Mouse (Mus musculus): ENCODE data around the gene Cd9. TPM values are rescaled to one million over a fixed set of nuclear protein-coding genes. Genes with fewer than 3 reads are reported as not detected.

Cd9 gene
- total RNA-seq (2021), result 10 to 100 TPM; 56.6 to 57.5 TPM

GRCm38 (mm10) chr6:125494092-125494871, at the start of gene Cd9:
TSS of gene Cd9 (minus strand) at chr6:125494791.
- intact Hi-C loops (cut with DNase I), result loop anchor here (5.0 kb wide), 1 partner anchor 67 kb away; no protein-coding TSS in a partner anchor
- peak in 1 of 2 experiments; percentile 79 for DNase-seq (ENCODE audit: extremely low spot score in 1 of 2, low spot score in 2 of 2)

DNA sequence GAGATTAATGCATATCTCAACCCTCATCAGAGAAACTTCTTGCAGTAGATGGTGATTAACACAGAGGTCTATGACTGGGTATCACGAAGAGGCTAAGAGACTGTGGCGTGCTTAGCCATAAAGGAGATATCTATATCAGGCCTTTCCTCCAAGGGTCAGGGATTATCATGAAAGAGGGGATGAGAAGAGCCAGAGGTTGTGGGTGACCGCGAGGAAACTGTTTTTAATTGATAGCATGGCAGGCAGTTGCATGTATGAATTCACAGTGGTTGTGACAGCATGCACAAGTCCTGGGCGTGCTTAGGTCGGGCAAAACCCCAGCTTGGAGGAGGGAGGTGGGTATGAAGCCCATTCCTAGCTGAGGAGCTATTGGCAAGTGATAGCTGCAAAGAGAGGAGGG, 46.7 kb upstream of the Cd9 start:
- intact Hi-C loops (cut with DNase I), result no loop called here
- DNase-seq (ENCODE audit: extremely low spot score in 1 of 2, low spot score in 2 of 2), result no peak

GRCm38 (mm10) chr6:125540826-125541225, 46.2 kb upstream of the Cd9 start:
- DNase-seq (ENCODE audit: extremely low spot score in 1 of 2, low spot score in 2 of 2), result no peak
- intact Hi-C loops (cut with DNase I), result no loop called here

DNA sequence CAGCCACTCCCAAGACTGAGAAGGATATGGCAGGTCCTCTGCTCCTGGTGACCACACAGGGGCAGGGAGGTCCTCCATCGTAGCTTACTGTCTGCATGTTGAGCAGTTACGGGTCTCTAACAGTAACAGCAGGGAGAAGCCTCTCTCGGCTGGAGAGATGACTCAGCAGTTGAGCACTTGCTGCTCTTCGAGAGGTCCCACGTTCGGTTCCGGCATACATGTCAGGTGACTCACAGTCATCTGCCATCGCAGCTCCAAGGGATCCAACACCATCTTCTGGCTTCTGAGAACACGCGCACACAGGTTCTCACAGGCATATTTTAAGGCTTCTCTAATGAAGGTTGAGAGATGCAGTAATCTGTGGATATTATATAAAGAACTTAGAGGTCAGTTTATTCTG, 45.6 kb upstream of the Cd9 start:
- DNase-seq (ENCODE audit: extremely low spot score in 1 of 2, low spot score in 2 of 2), result no peak

DNA sequence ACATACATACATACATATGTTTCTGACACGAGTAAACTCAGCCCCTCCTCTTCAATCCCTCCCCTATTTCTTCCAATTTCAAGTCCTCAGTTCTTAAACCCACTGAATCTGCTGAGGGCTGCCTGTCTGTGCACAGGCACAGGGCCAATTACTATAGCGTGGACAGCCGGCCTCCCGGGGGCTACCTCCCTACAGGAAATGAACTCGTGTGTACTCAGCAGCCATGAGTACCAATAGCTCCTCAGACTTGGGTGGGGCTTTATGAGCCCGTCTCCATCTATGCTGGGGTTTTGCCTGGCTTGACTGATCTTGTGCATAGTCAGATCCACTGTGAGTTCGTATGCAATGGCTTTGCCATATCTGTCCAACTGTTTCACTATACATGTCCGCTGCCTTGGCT, 44.8 kb upstream of the Cd9 start:
- peak in 1 of 2 experiments; percentile 38 for DNase-seq (ENCODE audit: extremely low spot score in 1 of 2, low spot score in 2 of 2)
- intact Hi-C loops (cut with DNase I), result no loop called here

More for the DNA sequence above, 45.6 kb upstream of the Cd9 start:
- intact Hi-C loops (cut with DNase I), result no loop called here

- intact Hi-C loops (cut with DNase I), result no loop called here
- no peak for DNase-seq (ENCODE audit: extremely low spot score in 1 of 2, low spot score in 2 of 2)
Measured at GRCm38 (mm10) chr6:125538469-125538868, 43.9 kb upstream of the Cd9 start.

- DNase-seq (ENCODE audit: extremely low spot score in 1 of 2, low spot score in 2 of 2), result no peak
- intact Hi-C loops (cut with DNase I), result no loop called here
Measured at GRCm38 (mm10) chr6:125534990-125535389, 40.4 kb upstream of the Cd9 start.

DNA sequence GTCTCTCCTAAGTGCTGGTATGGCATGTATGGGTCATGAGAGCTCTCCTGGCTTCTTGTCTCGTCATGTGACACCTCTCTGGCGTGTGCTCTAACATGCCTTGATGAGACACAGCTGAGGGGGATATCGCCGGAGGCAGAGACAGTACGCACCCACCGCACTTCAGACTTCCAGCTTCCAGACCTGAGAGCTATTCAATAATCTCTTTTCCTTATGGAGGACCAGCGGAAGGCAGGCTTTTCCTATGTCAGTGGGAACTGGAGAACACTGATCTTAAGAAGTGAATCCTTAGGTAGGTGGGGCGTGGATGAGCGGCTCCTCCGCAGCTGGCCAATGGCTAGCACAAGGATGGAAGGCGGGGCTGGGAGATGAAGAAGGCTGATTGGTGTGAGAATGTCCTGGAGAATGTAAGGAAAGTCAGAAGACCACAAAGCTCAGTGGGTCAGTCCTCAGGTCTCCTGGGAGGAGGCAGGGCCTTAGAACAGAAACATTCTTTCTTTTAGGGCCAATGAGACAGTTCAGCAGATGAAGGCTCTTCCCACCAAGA, 38.6 kb upstream of the Cd9 start:
- DNase-seq (ENCODE audit: extremely low spot score in 1 of 2, low spot score in 2 of 2), result no peak
- intact Hi-C loops (cut with DNase I), result no loop called here

DNA sequence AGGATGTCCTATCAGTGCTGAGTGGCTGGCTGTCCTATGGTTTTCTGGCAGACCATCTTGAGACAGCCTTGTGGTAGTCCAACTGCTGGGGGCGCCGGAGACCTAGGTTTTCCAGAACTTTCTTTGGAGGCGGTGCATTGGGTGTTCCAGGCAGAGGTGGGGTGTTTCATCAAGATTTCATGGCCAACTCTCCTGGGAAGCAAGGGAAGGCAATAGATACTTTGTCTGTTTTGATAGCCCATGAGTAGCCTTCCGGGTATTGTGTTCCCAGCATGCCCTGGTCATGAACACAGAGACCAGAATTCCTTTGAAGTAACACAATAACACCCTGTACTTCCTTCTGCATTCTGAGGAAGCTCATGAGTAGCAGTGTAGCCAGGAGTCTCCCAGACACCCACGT, 34.9 kb upstream of the Cd9 start:
- peak in 1 of 2 experiments; percentile 80 for DNase-seq (ENCODE audit: extremely low spot score in 1 of 2, low spot score in 2 of 2)
- intact Hi-C loops (cut with DNase I), result no loop called here

DNA sequence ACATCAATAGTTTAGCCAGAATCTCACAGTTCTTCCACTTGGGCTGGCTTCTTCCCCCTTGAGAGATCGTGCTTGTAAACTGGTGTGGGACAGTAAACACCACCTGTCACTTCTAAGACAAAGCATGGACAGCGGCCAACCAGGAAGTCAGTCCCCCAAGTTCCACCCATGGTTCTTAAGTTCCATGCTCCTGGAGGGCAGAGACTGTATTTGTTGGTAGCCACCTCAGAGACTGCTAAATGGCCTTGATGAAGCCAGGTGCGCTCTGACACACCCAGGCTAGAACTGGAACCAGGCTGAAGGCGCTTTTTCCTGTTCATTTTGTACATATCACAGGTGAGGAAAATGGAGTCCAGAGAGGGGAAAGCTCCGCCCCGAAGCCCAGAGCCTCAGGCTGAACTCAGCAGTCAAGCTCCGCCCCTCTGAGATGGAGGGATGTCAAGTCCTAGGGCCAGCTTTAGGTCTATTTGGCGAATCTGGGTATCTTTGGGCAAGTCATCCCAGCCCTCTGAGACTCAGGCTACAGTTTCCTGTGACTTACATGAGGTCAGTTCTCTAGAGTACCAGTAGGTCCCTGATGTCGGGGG, 34.1 kb upstream of the Cd9 start:
- peak in 1 of 2 experiments; percentile 45 for DNase-seq (ENCODE audit: extremely low spot score in 1 of 2, low spot score in 2 of 2)
- intact Hi-C loops (cut with DNase I), result no loop called here

GRCm38 (mm10) chr6:125526066-125526465, 31.5 kb upstream of the Cd9 start:
- no peak for DNase-seq (ENCODE audit: extremely low spot score in 1 of 2, low spot score in 2 of 2)
- intact Hi-C loops (cut with DNase I), result no loop called here

- intact Hi-C loops (cut with DNase I), result no loop called here
- no peak for DNase-seq (ENCODE audit: extremely low spot score in 1 of 2, low spot score in 2 of 2)
Measured at GRCm38 (mm10) chr6:125524027-125524426, 29.4 kb upstream of the Cd9 start.

- intact Hi-C loops (cut with DNase I), result no loop called here
- no peak for DNase-seq (ENCODE audit: extremely low spot score in 1 of 2, low spot score in 2 of 2)
Measured at GRCm38 (mm10) chr6:125521558-125522193, 27.1 kb upstream of the Cd9 start.

DNA sequence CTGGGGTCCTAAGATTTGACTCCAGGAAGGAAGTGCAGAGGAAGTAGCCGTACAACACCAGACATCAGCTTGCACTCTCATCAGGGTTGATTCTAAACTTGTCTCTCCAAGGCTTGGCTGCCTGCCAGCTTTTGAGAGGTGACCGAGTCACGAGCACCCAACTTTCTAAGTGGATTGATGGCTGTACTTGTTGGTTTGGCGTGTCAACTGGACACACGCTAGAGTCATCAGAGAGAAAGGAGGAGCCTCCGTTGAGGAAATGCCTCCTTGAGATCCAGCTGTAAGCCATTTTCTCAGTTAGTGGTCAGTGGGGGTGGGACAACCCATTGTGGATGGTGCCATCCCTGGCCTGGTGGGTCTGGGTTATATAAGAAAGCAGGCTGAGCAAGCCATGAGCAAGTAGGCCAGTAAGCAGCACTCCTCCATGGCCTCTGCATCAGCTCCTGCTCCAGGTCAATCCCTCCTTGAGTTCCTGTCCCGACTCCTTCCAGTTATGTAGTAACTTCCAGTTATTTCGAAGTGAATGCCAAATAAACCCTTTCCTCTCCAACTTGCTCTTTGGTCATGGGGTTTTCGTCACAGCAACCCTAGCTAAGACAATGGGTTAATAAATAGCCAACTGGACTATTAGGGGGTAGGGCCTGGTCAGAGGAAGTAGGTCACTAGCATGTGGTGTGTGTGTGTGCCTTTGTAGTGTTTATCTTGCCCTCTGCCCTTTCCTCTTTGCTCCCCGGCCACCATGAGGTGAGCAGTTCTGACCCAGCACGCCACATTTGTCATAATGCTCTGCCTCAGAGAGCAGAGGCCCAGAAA, 21.1 kb upstream of the Cd9 start:
- intact Hi-C loops (cut with DNase I), result no loop called here
- DNase-seq (ENCODE audit: extremely low spot score in 1 of 2, low spot score in 2 of 2), result peak in 1 of 2 experiments; percentile 59

GRCm38 (mm10) chr6:125512950-125513596, 18.5 kb upstream of the Cd9 start:
- intact Hi-C loops (cut with DNase I), result no loop called here
- peak in 1 of 2 experiments; percentile 54 for DNase-seq (ENCODE audit: extremely low spot score in 1 of 2, low spot score in 2 of 2)

GRCm38 (mm10) chr6:125511196-125511595, 16.6 kb upstream of the Cd9 start:
- intact Hi-C loops (cut with DNase I), result no loop called here
- no peak for DNase-seq (ENCODE audit: extremely low spot score in 1 of 2, low spot score in 2 of 2)

- no peak for DNase-seq (ENCODE audit: extremely low spot score in 1 of 2, low spot score in 2 of 2)
- intact Hi-C loops (cut with DNase I), result no loop called here
Measured at GRCm38 (mm10) chr6:125510645-125511044, 16.1 kb upstream of the Cd9 start.

DNA sequence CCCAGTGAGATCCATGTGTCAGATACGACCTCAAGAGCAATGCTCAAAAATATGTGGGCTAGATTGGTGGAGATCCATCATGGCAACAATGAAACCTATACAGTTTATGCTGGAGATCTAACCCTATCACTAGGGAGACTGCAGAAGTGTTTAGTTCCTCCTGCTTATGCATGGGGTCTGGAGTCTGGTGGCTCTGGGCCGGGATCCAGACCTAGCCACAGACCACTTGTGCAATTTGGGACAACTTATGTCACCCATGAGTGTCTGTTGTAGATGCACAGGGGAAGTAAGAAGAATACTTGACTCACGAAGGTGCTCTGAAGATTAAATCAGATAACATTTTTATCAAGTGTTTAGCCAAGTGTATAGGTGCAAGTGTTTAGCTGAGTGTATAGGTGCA, 15.2 kb upstream of the Cd9 start:
- intact Hi-C loops (cut with DNase I), result no loop called here
- DNase-seq (ENCODE audit: extremely low spot score in 1 of 2, low spot score in 2 of 2), result no peak

Measured in left cerebral cortex, postnatal 10 days (tissue).